Mouse (Mus musculus): ENCODE data around the gene Rps27. TPM values are rescaled to one million over a fixed set of nuclear protein-coding genes. Genes with fewer than 3 reads are reported as not detected.

Rps27 gene
- polyA plus RNA-seq, 1 experiment from 2014 or later: 1,168 TPM

GRCm38 (mm10) chr3:90220531-90220951 is 7.1 kb upstream of the Rps27 start:
- WGBS: under 1% methylated on average over 20 of the region's 20 CpGs
- H3K4me1 ChIP-seq: peaks cover 23% of the 10 kb centered on the region

GRCm38 (mm10) chr3:90220088-90220487 is 6.6 kb upstream of the Rps27 start:
- H3K4me3 ChIP-seq: peak overlapping the region; percentile 60
- H3K27ac ChIP-seq: peak overlapping the region; percentile 84
- H3K9me3 ChIP-seq (replicated peaks): no peaks in the 10 kb centered on the region
- H3K27me3 ChIP-seq (ENCODE audit: low read depth, poor library complexity, severe bottlenecking): no peaks in the 10 kb centered on the region
- WGBS: 15% methylated on average over 6 of the region's 6 CpGs
- DNase-seq (ENCODE audit: low spot score): peak; percentile 62
- H3K36me3 ChIP-seq: peaks cover 24% of the 10 kb centered on the region
- peaks cover 23% of the 10 kb centered on the region for H3K4me1 ChIP-seq

More at GRCm38 (mm10) chr3:90220531-90220951, 7.1 kb upstream of the Rps27 start:
- Histone ChIP-seq H3K4me3 (peak overlapping the region; percentile 60), H3K27me3 (ENCODE audit: low read depth, poor library complexity, severe bottlenecking) (no peaks in the 10 kb centered on the region), H3K27ac (peak overlapping the region; percentile 84), H3K36me3 (peaks cover 29% of the 10 kb centered on the region), H3K9me3 (replicated peaks) (no peaks in the 10 kb centered on the region)
- peak; percentile 80 for DNase-seq (ENCODE audit: low spot score)

- H3K9me3 ChIP-seq (replicated peaks): no peaks in the 10 kb centered on the region
- H3K4me1 ChIP-seq: peaks cover 32% of the 10 kb centered on the region
- H3K27ac ChIP-seq: no peak overlapping the region
- DNase-seq (ENCODE audit: low spot score): no peak
- H3K36me3 ChIP-seq: peaks cover 19% of the 10 kb centered on the region
- 33% methylated on average over 1 of the region's 1 CpGs for WGBS
- H3K27me3 ChIP-seq (ENCODE audit: low read depth, poor library complexity, severe bottlenecking): no peaks in the 10 kb centered on the region
- H3K4me3 ChIP-seq: no peak overlapping the region
Measured at GRCm38 (mm10) chr3:90215825-90216380, 2.5 kb upstream of the Rps27 start.

GRCm38 (mm10) chr3:90213956-90214684 is 669 bp upstream of the Rps27 start:
- Histone ChIP-seq H3K27me3 (ENCODE audit: low read depth, poor library complexity, severe bottlenecking) (no peaks in the 10 kb centered on the region), H3K9me3 (replicated peaks) (no peaks in the 10 kb centered on the region), H3K27ac (peak overlapping the region; percentile 96), H3K4me3 (peak overlapping the region; percentile 88), H3K4me1 (peaks cover 22% of the 10 kb centered on the region), H3K36me3 (peaks cover 36% of the 10 kb centered on the region)
- WGBS: 17% methylated on average over 12 of the region's 12 CpGs
- no peak for DNase-seq (ENCODE audit: low spot score)

GRCm38 (mm10) chr3:90212723-90213122 is 728 bp downstream of the Rps27 start:
- 12% methylated on average over 5 of the region's 5 CpGs for WGBS

GRCm38 (mm10) chr3:90211475-90212398 is 1.7 kb downstream of the Rps27 start:
- H3K36me3 ChIP-seq: peaks cover 58% of the 10 kb centered on the region
- no peaks in the 10 kb centered on the region for H3K27me3 ChIP-seq (ENCODE audit: low read depth, poor library complexity, severe bottlenecking)
- peak overlapping the region; percentile 88 for H3K4me3 ChIP-seq
- DNase-seq (ENCODE audit: low spot score): no peak
- no peaks in the 10 kb centered on the region for H3K9me3 ChIP-seq (replicated peaks)
- 84% methylated on average over 13 of the region's 13 CpGs for WGBS
- H3K27ac ChIP-seq: no peak overlapping the region
- H3K4me1 ChIP-seq: peaks cover 22% of the 10 kb centered on the region

More at GRCm38 (mm10) chr3:90212723-90213122, 728 bp downstream of the Rps27 start:
- peaks cover 50% of the 10 kb centered on the region for H3K36me3 ChIP-seq
- H3K4me3 ChIP-seq: peak overlapping the region; percentile 88
- H3K9me3 ChIP-seq (replicated peaks): no peaks in the 10 kb centered on the region
- no peak for DNase-seq (ENCODE audit: low spot score)
- peak overlapping the region; percentile 96 for H3K27ac ChIP-seq
- H3K4me1 ChIP-seq: peaks cover 22% of the 10 kb centered on the region
- H3K27me3 ChIP-seq (ENCODE audit: low read depth, poor library complexity, severe bottlenecking): no peaks in the 10 kb centered on the region

- H3K4me1 ChIP-seq: peaks cover 22% of the 10 kb centered on the region
- H3K9me3 ChIP-seq (replicated peaks): no peaks in the 10 kb centered on the region
- no peaks in the 10 kb centered on the region for H3K27me3 ChIP-seq (ENCODE audit: low read depth, poor library complexity, severe bottlenecking)
- H3K27ac ChIP-seq: no peak overlapping the region
- no peak for DNase-seq (ENCODE audit: low spot score)
- 95% methylated on average over 5 of the region's 5 CpGs for WGBS
- no peak overlapping the region for H3K4me3 ChIP-seq
- peaks cover 68% of the 10 kb centered on the region for H3K36me3 ChIP-seq
Measured at GRCm38 (mm10) chr3:90209908-90210566, 3.4 kb downstream of the Rps27 start.

- no peak overlapping the region for H3K27ac ChIP-seq
Measured at GRCm38 (mm10) chr3:90208662-90209061, 4.8 kb downstream of the Rps27 start.

GRCm38 (mm10) chr3:90204582-90204981 is 8.9 kb downstream of the Rps27 start:
- Histone ChIP-seq H3K4me3 (no peak overlapping the region), H3K4me1 (no peaks in the 10 kb centered on the region), H3K27ac (no peak overlapping the region), H3K9me3 (replicated peaks) (no peaks in the 10 kb centered on the region), H3K36me3 (peaks cover 42% of the 10 kb centered on the region), H3K27me3 (ENCODE audit: low read depth, poor library complexity, severe bottlenecking) (no peaks in the 10 kb centered on the region)
- no peak for DNase-seq (ENCODE audit: low spot score)
- WGBS: 94% methylated on average over 2 of the region's 2 CpGs

More at GRCm38 (mm10) chr3:90208662-90209061, 4.8 kb downstream of the Rps27 start:
- no peak for DNase-seq (ENCODE audit: low spot score)
- no peak overlapping the region for H3K4me3 ChIP-seq
- peaks cover 71% of the 10 kb centered on the region for H3K36me3 ChIP-seq
- H3K4me1 ChIP-seq: peaks cover 16% of the 10 kb centered on the region
- 94% methylated on average over 2 of the region's 2 CpGs for WGBS
- no peaks in the 10 kb centered on the region for H3K9me3 ChIP-seq (replicated peaks)
- H3K27me3 ChIP-seq (ENCODE audit: low read depth, poor library complexity, severe bottlenecking): no peaks in the 10 kb centered on the region

- peaks cover 33% of the 10 kb centered on the region for H3K36me3 ChIP-seq
- no peak for DNase-seq (ENCODE audit: low spot score)
- H3K27me3 ChIP-seq (ENCODE audit: low read depth, poor library complexity, severe bottlenecking): no peaks in the 10 kb centered on the region
- H3K27ac ChIP-seq: no peak overlapping the region
- H3K9me3 ChIP-seq (replicated peaks): no peaks in the 10 kb centered on the region
- H3K4me1 ChIP-seq: no peaks in the 10 kb centered on the region
- H3K4me3 ChIP-seq: no peak overlapping the region
- WGBS: 83% methylated on average over 5 of the region's 5 CpGs
Measured at GRCm38 (mm10) chr3:90203619-90204018, 9.8 kb downstream of the Rps27 start.

- Histone ChIP-seq H3K27me3 (ENCODE audit: low read depth, poor library complexity, severe bottlenecking) (no peaks in the 10 kb centered on the region), H3K4me1 (no peaks in the 10 kb centered on the region), H3K9me3 (replicated peaks) (no peaks in the 10 kb centered on the region), H3K4me3 (no peak overlapping the region), H3K36me3 (peaks cover 25% of the 10 kb centered on the region), H3K27ac (no peak overlapping the region)
- WGBS: 78% methylated on average over 1 of the region's 1 CpGs
- no peak for DNase-seq (ENCODE audit: low spot score)
Measured at GRCm38 (mm10) chr3:90202884-90203283, 10.6 kb downstream of the Rps27 start.

- H3K9me3 ChIP-seq (replicated peaks): no peaks in the 10 kb centered on the region
- DNase-seq (ENCODE audit: low spot score): no peak
- no peaks in the 10 kb centered on the region for H3K27me3 ChIP-seq (ENCODE audit: low read depth, poor library complexity, severe bottlenecking)
- peaks cover 15% of the 10 kb centered on the region for H3K4me1 ChIP-seq
- H3K36me3 ChIP-seq: no peaks in the 10 kb centered on the region
- WGBS: 76% methylated on average over 1 of the region's 1 CpGs
- H3K27ac ChIP-seq: no peak overlapping the region
- no peak overlapping the region for H3K4me3 ChIP-seq
Measured at GRCm38 (mm10) chr3:90197548-90197947, 15.9 kb downstream of the Rps27 start.
